In the genomic region with DNA sequence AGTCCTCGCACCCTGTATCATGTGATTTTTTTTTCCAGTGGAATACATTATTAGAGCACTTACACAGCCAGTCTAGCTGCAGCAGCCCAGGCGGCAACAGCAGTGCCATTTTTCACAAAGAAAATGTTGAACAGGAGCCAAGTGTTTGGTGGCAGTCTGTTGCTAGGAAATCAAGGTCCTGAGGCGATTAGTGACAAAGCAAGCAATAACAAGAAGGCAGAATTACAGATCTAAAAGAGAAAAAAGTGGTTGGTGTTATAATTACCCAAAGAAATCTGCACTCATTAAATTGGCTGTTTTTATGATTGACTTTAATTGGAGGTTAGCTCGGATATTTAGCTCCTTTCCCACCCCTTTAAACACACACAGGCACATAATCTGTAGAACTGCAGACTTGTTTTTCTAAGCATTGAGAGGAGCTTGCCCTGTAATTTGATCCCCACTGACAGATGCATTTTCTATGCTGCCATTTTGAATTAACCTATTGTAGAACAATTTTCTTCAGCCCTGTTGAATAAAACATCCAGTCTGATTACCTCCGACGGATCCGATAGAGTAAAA, we compare ENCODE assay signal across 8 mouse cellular contexts.
DNase-seq lines count a peak whose midpoint lies in the region; ATAC-seq lines count a peak whose summit lies in the region.

No protein-coding gene starts in this region.

- H3K9me3 ChIP-seq in forebrain, embryonic 14.5 days (replicated peaks; ENCODE audit: control insufficient read depth, low read length) = no peaks in the 10 kb centered on the region

- DNase-seq in MN1 (ENCODE audit: low spot score) = peak; percentile 81
- peak; percentile 99 for DNase-seq in forebrain, embryonic 14.5 days (ENCODE audit: low spot score)
- DNase-seq in kidney, adult 18-20 months = peak; percentile 10
- peak; percentile 74 for DNase-seq in left cerebral cortex, postnatal 4 days
- peak; percentile 88 for DNase-seq in retina, embryonic 14.5 days (ENCODE audit: low spot score)
- DNase-seq in spleen, postnatal 36 days (ENCODE audit: low spot score in 2 of 2) = no peak

- peak; percentile 52; the same call in 1 of the 2 replicates for ATAC-seq in cerebellum, adult (ENCODE audit: insufficient number of reproducible peaks, low FRiP score, low TSS enrichment)
- peak; percentile 94 for ATAC-seq in forebrain, embryonic 14.5 days
- no peak for ATAC-seq in megakaryocyte, adult 5-6 weeks (ENCODE audit: poor library complexity, severe bottlenecking)

- no peaks in the 10 kb centered on the region for H3K27me3 ChIP-seq in forebrain, embryonic 14.5 days (replicated peaks; ENCODE audit: control insufficient read depth, insufficient read depth, low read length)

- H3K27ac ChIP-seq in forebrain, embryonic 14.5 days (ENCODE audit: low read depth, low read length) = peak overlapping the region; percentile 93

- H3K4me2 ChIP-seq in forebrain, embryonic 14.5 days (ENCODE audit: low read length) = peak overlapping the region; percentile 39

- peak overlapping the region; percentile 45; the same call in 1 of the 2 replicates for H3K9ac ChIP-seq in forebrain, embryonic 14.5 days (ENCODE audit: low read length)

- no peak overlapping the region for H3K4me3 ChIP-seq in forebrain, embryonic 14.5 days (ENCODE audit: low read depth, low read length)

- intact Hi-C loops in left cerebral cortex, postnatal 4 days (cut with DNase I) = loop anchor here (10.0 kb wide), 2 partner anchors 108 to 242 kb away; no protein-coding TSS in a partner anchor

- 2% methylated on average over 7 of the region's 7 CpGs for WGBS in forebrain, embryonic 14.5 days

- no peaks in the 10 kb centered on the region for H3K36me3 ChIP-seq in forebrain, embryonic 14.5 days (ENCODE audit: control insufficient read depth, insufficient read depth, low read length)

- H3K4me1 ChIP-seq in forebrain, embryonic 14.5 days (ENCODE audit: control insufficient read depth, insufficient read depth, low read length) = peaks cover 17% of the 10 kb centered on the region

Comparison
In these comparisons a context has a peak if more than half of its experiments do, and no peak if none do; other contexts are left out.
1. DNase-seq: peak in MN1 (single experiment), forebrain, embryonic 14.5 days (single experiment), kidney, adult 18-20 months (single experiment), left cerebral cortex, postnatal 4 days (single experiment) and retina, embryonic 14.5 days (single experiment); none in spleen, postnatal 36 days (0 of 2).